Mouse (Mus musculus) brain, adult 2 months (tissue): ENCODE results near the gene Sgms1.

Source experiments
- DNase-seq: peaks from one replicate; pipeline ENCODE4 v3.0.0; 2011; ENCODE audit warnings: low read depth, low spot score

Sgms1 gene

DNA sequence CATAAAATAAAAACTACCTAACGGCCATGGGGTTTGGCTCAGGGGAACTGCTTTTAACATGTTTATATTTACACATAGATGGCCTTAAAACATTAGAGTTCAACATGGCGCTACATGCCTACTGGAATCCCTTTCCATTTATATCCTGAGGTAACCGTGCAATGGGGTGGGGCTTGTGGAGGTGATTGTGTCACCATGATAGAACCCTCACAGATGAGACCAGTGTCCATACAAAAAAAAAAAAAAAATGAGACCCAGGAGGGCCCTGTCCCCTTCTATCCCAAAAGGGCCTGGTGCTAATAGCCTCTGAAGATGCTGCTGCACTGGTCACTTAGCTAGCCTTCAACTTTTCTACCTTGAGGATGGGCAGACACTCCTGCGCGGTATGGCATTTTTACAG is 207.0 kb downstream of the Sgms1 start:
- no peak for DNase-seq

GRCm38 (mm10) chr19:32181721-32182394 is 207.7 kb downstream of the Sgms1 start:
- DNase-seq = peak; percentile 31

GRCm38 (mm10) chr19:32180756-32181674 is 208.5 kb downstream of the Sgms1 start:
- peak; percentile 45 for DNase-seq

DNA sequence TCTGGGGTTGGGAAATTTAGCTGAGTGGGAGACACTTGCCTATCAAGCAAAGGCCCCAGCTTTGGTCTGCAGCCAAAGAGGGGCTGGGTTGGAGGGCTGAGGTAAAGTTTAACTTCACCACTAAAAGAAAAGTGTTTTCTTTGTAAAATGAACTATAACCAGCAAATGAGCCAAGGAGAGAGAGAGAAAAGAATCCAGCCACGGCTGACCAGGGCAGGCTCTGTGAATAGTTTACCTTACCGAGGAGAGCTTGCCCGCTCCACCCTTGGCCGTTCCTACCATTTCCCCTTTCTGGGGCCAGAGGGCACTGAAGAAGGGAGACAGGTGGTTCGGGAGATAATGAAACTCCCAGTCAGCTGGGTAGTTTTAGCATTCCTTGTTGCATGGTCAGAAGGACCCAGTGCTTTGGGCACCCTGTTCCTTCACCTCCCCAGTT is 209.5 kb downstream of the Sgms1 start:
- DNase-seq = no peak

DNA sequence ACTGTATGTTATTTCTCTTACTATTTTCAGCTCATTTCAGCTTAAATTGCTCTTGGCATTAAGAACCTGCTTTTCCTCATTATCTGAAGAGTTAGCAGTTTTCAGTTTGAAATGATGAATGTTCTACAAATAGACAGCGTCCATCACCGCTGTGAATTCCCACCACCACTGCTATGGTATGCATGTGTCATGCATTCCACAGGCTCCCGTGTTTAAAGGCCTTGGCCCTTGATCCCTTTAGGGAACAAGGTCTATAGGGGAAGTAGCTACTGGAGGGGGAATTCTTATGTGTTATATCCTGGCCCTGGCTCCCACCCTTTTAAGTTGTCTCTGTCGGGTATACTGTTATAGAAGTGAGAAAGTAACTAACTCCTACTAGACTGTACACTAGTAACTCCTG is 210.0 kb downstream of the Sgms1 start:
- no peak for DNase-seq

DNA sequence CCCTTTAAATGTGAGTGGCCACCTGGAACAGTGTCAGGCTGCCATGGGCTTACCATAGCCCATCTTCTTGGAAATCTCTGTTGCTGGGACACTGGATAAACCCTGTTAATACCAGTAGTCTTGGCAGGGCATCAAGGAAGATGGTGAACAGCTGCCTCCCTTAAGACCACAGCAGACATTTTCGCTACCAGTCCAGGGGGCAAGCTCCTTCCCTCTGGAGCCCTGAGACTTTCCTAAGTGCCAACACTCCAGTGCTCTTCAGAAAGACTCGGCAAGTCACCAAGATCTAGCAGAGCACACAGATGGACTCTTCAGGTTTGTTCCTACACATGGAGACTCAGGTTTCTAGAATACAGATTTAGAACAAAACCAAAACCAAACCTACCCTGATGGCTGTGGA is 211.4 kb downstream of the Sgms1 start:
- peak; percentile 70 for DNase-seq

DNA sequence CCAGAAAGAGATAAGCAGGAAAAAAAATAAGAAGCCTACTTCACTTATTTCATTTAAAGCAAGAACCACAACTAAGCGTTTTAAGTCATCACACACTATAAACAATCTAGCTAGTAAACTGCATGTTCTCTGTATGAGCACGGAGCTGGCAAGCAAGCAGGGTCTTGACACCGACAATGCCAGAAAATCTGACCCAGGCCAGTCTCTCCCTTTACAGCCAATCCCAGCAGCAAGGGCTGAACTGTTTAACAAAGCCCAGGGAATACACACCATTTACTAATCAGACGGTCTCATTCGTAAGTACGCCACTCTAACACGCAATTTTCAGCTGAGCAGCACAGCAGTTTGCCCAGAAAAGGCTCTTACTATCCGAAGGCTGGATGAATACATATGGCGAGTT is 213.1 kb downstream of the Sgms1 start:
- DNase-seq = no peak

DNA sequence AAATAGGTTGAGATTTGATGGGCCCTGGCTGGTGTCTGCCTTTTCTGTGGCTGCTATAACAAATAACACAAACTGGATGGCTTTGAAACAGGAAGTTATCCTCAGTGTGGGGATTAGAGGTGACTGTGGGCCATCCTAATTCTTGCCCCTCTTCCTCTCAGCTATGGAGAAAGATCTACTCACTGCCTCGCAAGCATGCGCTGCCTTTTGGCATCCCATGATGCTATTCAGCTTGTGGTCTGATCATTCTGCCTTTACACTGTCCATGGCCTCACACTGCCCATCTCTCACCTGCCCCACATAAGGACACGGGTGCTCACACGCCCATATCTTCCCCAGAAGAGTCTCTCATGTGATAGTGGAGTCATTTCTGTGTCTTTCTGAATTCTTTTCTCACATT is 213.5 kb downstream of the Sgms1 start:
- no peak for DNase-seq

DNA sequence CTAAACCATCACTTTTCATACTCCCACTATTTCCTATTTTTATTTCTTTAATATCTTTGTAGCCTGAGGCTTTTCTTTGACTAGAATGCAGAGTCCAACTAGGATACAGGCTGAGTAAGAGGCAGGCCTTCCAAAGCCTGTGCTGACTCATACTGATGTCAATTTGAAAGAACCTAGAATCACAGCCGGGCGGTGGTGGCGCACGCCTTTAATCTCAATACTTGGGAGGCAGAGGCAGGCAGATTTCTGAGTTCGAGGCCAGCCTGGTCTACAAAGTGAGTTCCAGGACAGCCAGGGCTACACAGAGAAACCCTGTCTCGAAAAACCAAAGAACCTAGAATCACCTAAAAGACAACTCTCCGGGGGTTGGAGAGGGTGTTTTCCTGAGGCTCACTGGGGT is 214.5 kb downstream of the Sgms1 start:
- DNase-seq = no peak

GRCm38 (mm10) chr19:32174561-32174960 is 215.0 kb downstream of the Sgms1 start:
- DNase-seq = no peak

- DNase-seq = no peak
Observed at GRCm38 (mm10) chr19:32173522-32174184, 215.9 kb downstream of the Sgms1 start.

GRCm38 (mm10) chr19:32172511-32172981 is 217.0 kb downstream of the Sgms1 start:
- DNase-seq = no peak

GRCm38 (mm10) chr19:32171981-32172380 is 217.5 kb downstream of the Sgms1 start:
- no peak for DNase-seq

GRCm38 (mm10) chr19:32169634-32170540 is 219.6 kb downstream of the Sgms1 start:
- DNase-seq = peak; percentile 95

DNA sequence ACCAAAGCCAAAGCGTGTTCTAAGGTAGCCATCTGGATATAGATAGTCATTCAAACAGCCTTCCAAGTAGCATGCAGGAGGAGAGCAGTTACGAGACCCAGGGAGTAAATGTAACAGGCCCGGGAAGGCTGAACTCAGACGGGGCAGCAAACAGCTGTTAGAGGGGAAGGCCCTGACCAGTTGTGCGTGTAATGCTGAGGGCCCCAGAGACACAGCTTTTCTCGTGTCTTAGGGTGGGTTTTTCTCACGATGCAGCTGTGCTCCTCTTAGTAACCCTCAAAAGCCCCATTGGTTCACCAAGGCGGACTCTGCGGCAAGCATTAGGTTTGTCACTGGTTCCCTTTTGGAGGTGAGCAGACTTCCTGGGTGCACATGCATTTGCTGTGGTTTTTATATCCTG is 221.5 kb downstream of the Sgms1 start:
- DNase-seq = no peak

GRCm38 (mm10) chr19:32166823-32167605 is 222.5 kb downstream of the Sgms1 start:
- no peak for DNase-seq

GRCm38 (mm10) chr19:32165711-32166110 is 223.8 kb downstream of the Sgms1 start:
- DNase-seq = peak; percentile 60

GRCm38 (mm10) chr19:32164128-32164527 is 225.4 kb downstream of the Sgms1 start:
- no peak for DNase-seq

DNA sequence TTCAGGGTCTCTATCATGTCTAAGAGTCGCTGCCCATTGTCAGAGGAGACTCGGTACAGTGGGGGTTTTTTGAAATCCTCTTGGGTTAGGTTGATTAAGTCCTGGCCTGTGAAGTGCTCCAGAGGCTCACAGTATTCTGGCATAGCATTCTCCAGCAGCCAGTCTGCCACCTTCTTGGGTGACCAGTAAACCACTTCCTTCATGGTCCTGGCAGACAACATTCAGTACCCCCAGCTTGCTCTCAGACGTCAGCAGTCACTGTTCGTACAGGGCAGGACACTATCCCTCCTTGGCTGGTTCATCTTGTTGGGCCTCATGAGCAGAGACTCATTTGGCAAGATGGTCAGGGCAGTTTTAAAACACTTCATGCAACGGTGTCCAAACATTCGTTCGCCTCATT is 229.6 kb downstream of the Sgms1 start:
- no peak for DNase-seq

- no peak for DNase-seq
Observed at GRCm38 (mm10) chr19:32159168-32159567, 230.3 kb downstream of the Sgms1 start.
